Mouse (Mus musculus) stomach, embryonic 14.5 days (tissue): ENCODE results near the gene Pet100. TPM values are rescaled to one million over a fixed set of nuclear protein-coding genes. Genes with fewer than 3 reads are reported as not detected.
A peak's percentile ranks its signal among the peaks of the same experiment; 100 is the strongest.

Experiments used
- ATAC-seq: fragments of 200-750 bp; cut with Nextera tagmentation; 2 replicates; pipeline ENCODE4 v1.8.0; 2017; ENCODE audit warnings: low read depth, moderate TSS enrichment; ENCODE audit not compliant: insufficient number of reproducible peaks, insufficient read depth, low FRiP score
- H3K27ac ChIP-seq: fragments of 300-500 bp; sonication (generic); 2 replicates; pipeline ENCODE4 v1.5.1; 2014; ENCODE audit warnings: mild to moderate bottlenecking, low read length, moderate library complexity, mixed read lengths
- H3K27me3 ChIP-seq: fragments of 300-500 bp; sonication (generic); 2 replicates; pipeline ENCODE4 v1.6.1; 2014; ENCODE audit warnings: low read length, control low read depth, mixed read lengths; ENCODE audit not compliant: control insufficient read depth, insufficient read depth
- H3K36me3 ChIP-seq: fragments of 300-500 bp; sonication (generic); 2 replicates; pipeline ENCODE4 v1.6.1; 2014; ENCODE audit warnings: mild to moderate bottlenecking, control low read depth, low read length, moderate library complexity, mixed read lengths; ENCODE audit not compliant: control insufficient read depth, insufficient read depth
- H3K4me1 ChIP-seq: fragments of 300-500 bp; sonication (generic); 2 replicates; pipeline ENCODE4 v1.6.1; 2014; ENCODE audit warnings: low read length, control low read depth, mixed read lengths; ENCODE audit not compliant: control insufficient read depth, insufficient read depth
- H3K4me2 ChIP-seq: fragments of 300-500 bp; sonication (generic); replicated peaks from 2 replicates; pipeline ENCODE4 v1.6.1; 2014; ENCODE audit warnings: low read depth, low read length, control low read depth
- H3K4me3 ChIP-seq: fragments of 300-500 bp; sonication (generic); 2 replicates; pipeline ENCODE4 v1.5.1; 2014; ENCODE audit warnings: low read depth, low read length, control low read depth
- H3K9ac ChIP-seq: fragments of 300-500 bp; sonication (generic); replicated peaks from 2 replicates; pipeline ENCODE4 v1.6.1; 2014; ENCODE audit warnings: low read depth, mild to moderate bottlenecking, control low read depth, low read length, moderate library complexity, mixed read lengths
- H3K9me3 ChIP-seq: fragments of 300-500 bp; sonication (generic); 2 replicates; pipeline ENCODE4 v1.6.1; 2016; ENCODE audit warnings: low read depth, low read length, control low read depth; ENCODE audit not compliant: control insufficient read depth
- WGBS: fragments of 180-500 bp; shearing (Covaris S2); extraction: QIAGEN DNeasy Blood & Tissue Kit; methylation state at CpG from one replicate; pipeline ENCODE4 v1.1.7; 2014; 5-methylcytosine and 5-hydroxymethylcytosine counted together
- polyA plus RNA-seq: library from polyadenylated mRNA; unstranded; fragments of >200 nt; fragmentation: Nextera tagmentation; extraction: Ambion mirVana; gene quantifications from 2 replicates; pipeline ENCODE4 v1.2.1, GENCODE M21; 2014

Gene Pet100
- polyA plus RNA-seq, 1 experiment from 2014 or later: 106 TPM

GRCm38 (mm10) chr8:3606593-3606992, 14.8 kb upstream of the Pet100 start:
- Histone ChIP-seq H3K4me3 (no peak overlapping the region), H3K27ac (no peak overlapping the region), H3K4me2 (no peak overlapping the region), H3K36me3 (peaks cover 27% of the 10 kb centered on the region), H3K27me3 (no peaks in the 10 kb centered on the region), H3K4me1 (no peaks in the 10 kb centered on the region), H3K9me3 (no peaks in the 10 kb centered on the region), H3K9ac (no peak overlapping the region)
- ATAC-seq: no peak
- 73% methylated on average over 16 of the region's 16 CpGs for WGBS

GRCm38 (mm10) chr8:3607822-3608221, 13.5 kb upstream of the Pet100 start:
- Histone ChIP-seq H3K4me3 (no peak overlapping the region), H3K9ac (no peak overlapping the region), H3K9me3 (no peaks in the 10 kb centered on the region), H3K27ac (no peak overlapping the region), H3K4me1 (no peaks in the 10 kb centered on the region), H3K4me2 (no peak overlapping the region), H3K36me3 (peaks cover 36% of the 10 kb centered on the region), H3K27me3 (no peaks in the 10 kb centered on the region)
- ATAC-seq: no peak
- WGBS: 88% methylated on average over 7 of the region's 7 CpGs

- Histone ChIP-seq H3K4me1 (no peaks in the 10 kb centered on the region), H3K9ac (no peak overlapping the region), H3K4me2 (no peak overlapping the region), H3K27ac (no peak overlapping the region), H3K36me3 (peaks cover 50% of the 10 kb centered on the region), H3K4me3 (no peak overlapping the region), H3K9me3 (no peaks in the 10 kb centered on the region), H3K27me3 (no peaks in the 10 kb centered on the region)
- 85% methylated on average over 12 of the region's 12 CpGs for WGBS
- ATAC-seq: no peak
These were observed 12.1 kb upstream of the Pet100 start for GRCm38 (mm10) chr8:3609046-3609815.

GRCm38 (mm10) chr8:3609816-3610150, 11.6 kb upstream of the Pet100 start:
- Histone ChIP-seq H3K27me3 (no peaks in the 10 kb centered on the region), H3K4me2 (no peak overlapping the region), H3K4me1 (no peaks in the 10 kb centered on the region), H3K9ac (no peak overlapping the region), H3K27ac (no peak overlapping the region), H3K36me3 (peaks cover 55% of the 10 kb centered on the region), H3K4me3 (no peak overlapping the region), H3K9me3 (no peaks in the 10 kb centered on the region)
- WGBS: 72% methylated on average over 6 of the region's 6 CpGs
- ATAC-seq: no peak

GRCm38 (mm10) chr8:3622119-3622518, 771 bp downstream of the Pet100 start:
- WGBS: 61% methylated on average over 8 of the region's 8 CpGs
- Histone ChIP-seq H3K4me3 (peak overlapping the region; percentile 83), H3K9me3 (no peaks in the 10 kb centered on the region), H3K4me1 (peaks cover 12% of the 10 kb centered on the region), H3K9ac (peak overlapping the region; percentile 41; the same call in 1 of the 2 replicates), H3K27me3 (no peaks in the 10 kb centered on the region), H3K27ac (no peak overlapping the region), H3K4me2 (peak overlapping the region; percentile 63), H3K36me3 (peaks cover 12% of the 10 kb centered on the region)
- no peak for ATAC-seq

GRCm38 (mm10) chr8:3625445-3625844, 4.1 kb downstream of the Pet100 start, which contains the start of gene Pcp2:
Pcp2 (minus strand) TSS chr8:3625545.
- no peak within 1 kb of the TSS for H3K27ac ChIP-seq
- no peak for ATAC-seq
- no peaks in the 10 kb centered on the region for H3K27me3 ChIP-seq
- H3K9ac ChIP-seq: no peak within 1 kb of the TSS
- 60% methylated on average over 1 of the region's 1 CpGs for WGBS
- no peaks in the 10 kb centered on the region; the same call in 1 of the 2 replicates for H3K36me3 ChIP-seq
- H3K9me3 ChIP-seq: no peaks in the 10 kb centered on the region
- H3K4me1 ChIP-seq: peaks cover under 1% of the 10 kb centered on the region; the same call in 1 of the 2 replicates
- H3K4me3 ChIP-seq: no peak within 1 kb of the TSS
- no peak within 1 kb of the TSS for H3K4me2 ChIP-seq

GRCm38 (mm10) chr8:3626971-3627370, 5.6 kb downstream of the Pet100 start:
- WGBS: 56% methylated on average over 5 of the region's 5 CpGs
- Histone ChIP-seq H3K9ac (no peak overlapping the region), H3K9me3 (no peaks in the 10 kb centered on the region), H3K4me1 (no peaks in the 10 kb centered on the region; the same call in 1 of the 2 replicates), H3K36me3 (no peaks in the 10 kb centered on the region; the same call in 1 of the 2 replicates), H3K4me3 (no peak overlapping the region), H3K27me3 (no peaks in the 10 kb centered on the region), H3K27ac (no peak overlapping the region), H3K4me2 (no peak overlapping the region)
- no peak for ATAC-seq

- 26% methylated on average over 5 of the region's 5 CpGs for WGBS
- H3K27me3 ChIP-seq: no peaks in the 10 kb centered on the region
- H3K4me1 ChIP-seq: no peaks in the 10 kb centered on the region
- no peak for ATAC-seq
- no peak overlapping the region for H3K9ac ChIP-seq
- no peaks in the 10 kb centered on the region for H3K9me3 ChIP-seq
- no peaks in the 10 kb centered on the region for H3K36me3 ChIP-seq
- no peak overlapping the region for H3K4me3 ChIP-seq
- H3K4me2 ChIP-seq: no peak overlapping the region
- H3K27ac ChIP-seq: no peak overlapping the region
These were observed 6.7 kb downstream of the Pet100 start for GRCm38 (mm10) chr8:3628014-3628413.
